Mouse (Mus musculus) ES-E14 (cell line): ENCODE measurements around the gene Necab2. TPM values are rescaled to one million over a fixed set of nuclear protein-coding genes. Genes with fewer than 3 reads are reported as not detected.

ENCODE experiments used
- DNase-seq: peaks from one replicate; pipeline ENCODE4 v3.0.0-alpha.2; 2013; ENCODE audit warnings: low read depth, low spot score
- H3K27ac ChIP-seq: 2 replicates; pipeline ENCODE4 v1.5.1; 2012; ENCODE audit warnings: low read depth, mild to moderate bottlenecking, low read length, moderate library complexity, mixed read lengths; ENCODE audit not compliant: poor library complexity, insufficient read depth, severe bottlenecking
- H3K36me3 ChIP-seq: 2 replicates; pipeline ENCODE4 v1.6.1; 2012; ENCODE audit warnings: mild to moderate bottlenecking, low read length, moderate library complexity, mixed read lengths; ENCODE audit not compliant: control insufficient read depth, poor library complexity, insufficient read depth, severe bottlenecking
- H3K4me1 ChIP-seq, 2 experiments: fragments of 150-350 bp in 1 of 2; sonication (generic) in 1 of 2; 2 replicates each; pipeline ENCODE4 v1.6.1; 2012; ENCODE audit warnings: low read length in 2 of 2, mild to moderate bottlenecking in 1 of 2, mixed read lengths in 1 of 2; ENCODE audit not compliant: control insufficient read depth in 2 of 2, insufficient read depth in 2 of 2, poor library complexity in 1 of 2
- H3K4me3 ChIP-seq, 2 experiments: fragments of 150-350 bp in 1 of 2; sonication (generic) in 1 of 2; 2 replicates each; pipeline ENCODE4 v1.5.1; 2012; ENCODE audit warnings: low read length in 2 of 2, low read depth in 1 of 2, mild to moderate bottlenecking in 1 of 2, mixed read lengths in 1 of 2; ENCODE audit not compliant: insufficient read depth in 1 of 2, poor library complexity in 1 of 2, severe bottlenecking in 1 of 2
- H3K9ac ChIP-seq: 2 replicates; pipeline ENCODE4 v1.6.1; 2012; ENCODE audit warnings: low read depth, mild to moderate bottlenecking, low read length, mixed read lengths; ENCODE audit not compliant: poor library complexity, insufficient read depth, severe bottlenecking
- H3K9me3 ChIP-seq: fragments of 150-350 bp; sonication (generic); 2 replicates; pipeline ENCODE4 v1.6.1; 2012; ENCODE audit warnings: low read depth, mild to moderate bottlenecking, low read length; ENCODE audit not compliant: control insufficient read depth, insufficient read depth
- CHD2 ChIP-seq: IDR thresholded peaks from 2 replicates; pipeline ENCODE4 v1.6.1; 2014; ENCODE audit warnings: mild to moderate bottlenecking, low read depth, low read length, inconsistent platforms
- HCFC1 ChIP-seq: IDR thresholded peaks from 2 replicates; pipeline ENCODE4 v1.6.1; 2012; ENCODE audit warnings: low read length, inconsistent platforms, borderline replicate concordance; ENCODE audit not compliant: insufficient read depth
- MAFK ChIP-seq: IDR thresholded peaks from 2 replicates; pipeline ENCODE4 v1.6.1; 2014; ENCODE audit warnings: mild to moderate bottlenecking, low read depth, low read length, inconsistent platforms; ENCODE audit not compliant: insufficient read depth
- ZC3H11A ChIP-seq: IDR thresholded peaks from 2 replicates; pipeline ENCODE4 v1.6.1; 2012; ENCODE audit warnings: low read depth, mild to moderate bottlenecking, inconsistent platforms, low read length, borderline replicate concordance
- ZNF384 ChIP-seq: IDR thresholded peaks from 2 replicates; pipeline ENCODE4 v1.6.1; 2012; ENCODE audit warnings: low read depth, low read length, inconsistent platforms
- in situ Hi-C, 2 experiments: fragments of 600-800 bp; cut with MboI; formaldehyde crosslinking; loops; one replicate each; pipeline ENCODE4 v1.15.1; 2025; ENCODE audit warnings: low sequenced_read_pairs in 2 of 2, inconsistent platforms in 1 of 2; ENCODE audit not compliant: unreplicated experiment in 2 of 2
- total RNA-seq: library from RNA; depleted of rRNA; stranded (reverse); fragments of 300-350 nt; gene quantifications from 2 replicates; pipeline ENCODE4 v1.2.3, GENCODE M21; 2012

Necab2 gene
- total RNA-seq, 1 experiment = 8.5 TPM

DNA sequence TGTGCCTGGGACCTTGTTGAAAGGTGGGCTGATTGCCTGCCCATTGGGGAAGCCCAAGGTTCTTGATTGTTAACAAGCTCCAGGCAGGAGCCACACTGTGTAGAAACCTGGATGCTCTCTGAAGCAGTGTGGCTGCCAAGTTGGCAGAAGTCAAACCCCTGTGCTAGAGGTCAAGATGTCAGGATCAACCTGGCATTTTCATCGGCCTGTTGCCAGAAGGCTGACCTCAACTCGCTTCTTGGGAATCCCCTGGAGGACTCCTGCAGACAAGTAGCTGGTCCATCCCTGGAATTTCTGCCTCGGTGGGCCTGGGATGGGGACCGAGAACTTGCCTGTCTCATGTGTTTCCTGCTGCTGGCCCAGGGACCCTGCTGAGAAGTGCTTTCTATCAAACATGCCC, 55.6 kb downstream of the Necab2 start:
- no peak overlapping the region for H3K4me3 ChIP-seq
- no peak overlapping the region for H3K27ac ChIP-seq
- in situ Hi-C loops = no loop called here
- H3K4me1 ChIP-seq = peaks cover 2 to 41% of the 10 kb centered on the region in 2 experiments; a peak in 2 of 4 replicates
- peaks cover 6% of the 10 kb centered on the region for H3K36me3 ChIP-seq
- H3K9ac ChIP-seq = no peak overlapping the region
- TF ChIP-seq CHD2 (no peak), MAFK (no peak), ZC3H11A (no peak), ZNF384 (no peak), HCFC1 (no peak)
- DNase-seq = no peak
- H3K9me3 ChIP-seq = no peaks in the 10 kb centered on the region

DNA sequence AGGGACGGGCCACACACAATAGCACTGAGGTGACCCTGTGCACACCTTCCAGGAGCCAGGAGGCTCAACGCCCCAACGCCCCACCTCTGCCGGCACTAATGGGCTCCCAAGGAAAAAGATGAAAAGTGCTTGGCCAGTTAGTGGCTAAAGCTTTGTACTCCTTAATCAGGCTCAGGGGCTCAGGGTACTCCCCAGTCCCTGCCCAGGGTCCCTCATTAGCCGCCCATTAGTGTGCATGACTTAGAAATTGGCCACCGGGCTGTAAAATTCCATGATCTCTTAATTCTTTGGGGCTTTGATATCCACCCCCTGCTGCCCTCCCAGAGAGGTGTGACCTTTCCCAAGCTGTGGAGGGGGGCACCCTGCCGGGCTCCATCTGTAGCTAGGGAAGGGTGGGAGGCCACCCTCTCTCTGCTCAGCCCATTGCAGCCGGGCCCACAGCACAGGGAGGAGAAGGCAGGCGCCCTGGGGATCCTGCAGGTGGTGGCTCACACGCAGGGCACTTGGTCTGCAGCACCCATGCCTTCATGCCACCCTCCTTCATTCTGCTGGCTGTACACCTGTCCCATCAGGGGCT, 56.8 kb downstream of the Necab2 start:
- Histone ChIP-seq H3K9ac (no peak overlapping the region), H3K4me1 (peaks cover 2 to 39% of the 10 kb centered on the region in 2 experiments; a peak in 2 of 4 replicates), H3K9me3 (no peaks in the 10 kb centered on the region), H3K36me3 (peaks cover 14% of the 10 kb centered on the region), H3K4me3 (no peak overlapping the region), H3K27ac (no peak overlapping the region)
- TF ChIP-seq CHD2 = no peak
- no peak for TF ChIP-seq MAFK
- TF ChIP-seq ZNF384 = no peak
- TF ChIP-seq ZC3H11A = no peak
- TF ChIP-seq HCFC1 = no peak
- in situ Hi-C loops = no loop called here
- DNase-seq = no peak

DNA sequence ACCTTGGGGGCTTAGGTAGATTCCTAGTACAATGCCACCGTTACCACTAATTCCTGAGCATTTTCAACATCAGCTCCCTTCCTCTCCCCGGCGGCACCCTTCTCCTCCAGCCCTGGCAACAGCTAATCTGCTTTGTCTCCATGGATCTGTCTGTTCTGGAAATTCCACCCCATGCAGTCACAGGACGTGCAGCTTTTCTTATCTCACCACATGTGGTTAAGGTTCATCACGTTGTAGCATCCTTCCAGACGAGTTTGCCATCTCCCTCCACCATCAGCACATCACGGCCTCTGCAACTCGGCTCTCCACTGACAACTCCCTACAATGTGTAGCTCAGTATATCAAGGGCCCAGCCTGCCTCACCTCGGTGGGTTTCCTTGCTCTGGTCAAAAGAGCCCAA, 59.0 kb downstream of the Necab2 start:
- DNase-seq = no peak
- no peaks in the 10 kb centered on the region for H3K9me3 ChIP-seq
- TF ChIP-seq MAFK = no peak
- H3K4me1 ChIP-seq = peaks cover 2 to 35% of the 10 kb centered on the region in 2 experiments; a peak in 2 of 4 replicates
- no peak overlapping the region for H3K9ac ChIP-seq
- H3K27ac ChIP-seq = no peak overlapping the region
- no peak overlapping the region for H3K4me3 ChIP-seq
- H3K36me3 ChIP-seq = peaks cover 34% of the 10 kb centered on the region
- in situ Hi-C loops = no loop called here

DNA sequence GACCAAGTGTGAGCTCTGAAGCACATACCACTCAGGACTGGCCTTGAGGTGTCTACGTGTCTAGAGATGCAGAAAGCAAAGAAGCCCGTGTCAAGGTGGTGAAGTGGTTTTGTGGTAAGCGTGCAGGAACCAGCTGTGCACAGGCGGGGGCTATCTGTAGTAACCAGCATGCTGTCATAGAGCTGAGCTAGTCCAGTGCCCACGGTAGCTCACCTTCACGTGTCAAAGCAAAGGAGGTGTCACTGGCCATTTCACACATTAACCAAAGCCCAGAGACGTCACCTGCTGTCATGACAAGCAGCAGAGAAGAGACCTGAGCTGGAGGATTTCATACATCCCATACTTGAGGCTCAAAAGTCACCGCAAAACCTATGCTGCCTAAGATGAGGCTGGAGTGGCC, 59.6 kb downstream of the Necab2 start:
- H3K27ac ChIP-seq = no peak overlapping the region
- H3K9ac ChIP-seq = no peak overlapping the region
- H3K36me3 ChIP-seq = peaks cover 40% of the 10 kb centered on the region
- TF ChIP-seq CHD2 = no peak
- TF ChIP-seq HCFC1 = no peak
- TF ChIP-seq ZNF384 = no peak
- no peak for TF ChIP-seq ZC3H11A
- no peak for TF ChIP-seq MAFK
- no peaks in the 10 kb centered on the region for H3K9me3 ChIP-seq
- no peak for DNase-seq
- no peak overlapping the region for H3K4me3 ChIP-seq
- peaks cover 2 to 34% of the 10 kb centered on the region in 2 experiments; a peak in 2 of 4 replicates for H3K4me1 ChIP-seq
- in situ Hi-C loops = no loop called here

DNA sequence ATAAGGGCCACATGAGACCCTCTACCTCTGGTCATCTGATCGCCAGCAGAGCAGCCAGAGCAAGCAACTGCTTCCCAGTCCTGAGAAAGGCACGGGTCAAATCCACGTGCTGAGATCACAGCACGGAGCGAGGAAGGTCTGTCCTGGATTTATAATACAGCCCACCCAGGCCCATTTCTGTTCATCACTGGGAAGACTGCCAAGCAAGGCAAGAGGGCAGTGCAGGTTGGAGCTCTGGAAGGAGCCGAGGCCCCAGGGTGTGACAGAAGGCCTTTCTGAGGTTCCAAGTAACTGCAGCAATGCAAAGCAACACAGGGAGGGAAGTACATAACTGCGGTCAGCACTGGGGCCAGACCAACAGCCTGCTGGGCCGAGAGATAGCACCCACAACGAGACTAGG, 64.0 kb downstream of the Necab2 start:
- no peak overlapping the region for H3K4me3 ChIP-seq
- no peak for TF ChIP-seq ZC3H11A
- no peak for TF ChIP-seq HCFC1
- TF ChIP-seq CHD2 = no peak
- TF ChIP-seq MAFK = no peak
- TF ChIP-seq ZNF384 = no peak
- peaks cover 3 to 9% of the 10 kb centered on the region in 2 experiments for H3K4me1 ChIP-seq
- no peaks in the 10 kb centered on the region for H3K9me3 ChIP-seq
- no peak overlapping the region for H3K9ac ChIP-seq
- DNase-seq = no peak
- in situ Hi-C loops = loop anchor here in 1 of 2 experiments (5.0 kb wide), 1 partner anchor 58 kb away; no protein-coding TSS in a partner anchor
- H3K27ac ChIP-seq = no peak overlapping the region
- peaks cover 79% of the 10 kb centered on the region for H3K36me3 ChIP-seq
